Mouse (Mus musculus) limb, embryonic 14.5 days (tissue): ENCODE measurements around the gene Zfp646. TPM values are rescaled to one million over a fixed set of nuclear protein-coding genes. Genes with fewer than 3 reads are reported as not detected.

ENCODE experiments used
- ATAC-seq: fragments of 200-750 bp; cut with Nextera tagmentation; 2 replicates; pipeline ENCODE4 v1.8.0; 2017; ENCODE audit warnings: low read depth, moderate number of reproducible peaks, moderate TSS enrichment; ENCODE audit not compliant: low FRiP score
- DNase-seq: peaks from one replicate; pipeline ENCODE4 v3.0.0-alpha.2; 2015; ENCODE audit warnings: low spot score
- H3K27ac ChIP-seq: fragments of 300-500 bp; sonication (generic); replicated peaks from 2 replicates; pipeline ENCODE4 v1.5.1; 2014; ENCODE audit warnings: low read depth, mild to moderate bottlenecking, low read length, moderate library complexity, mixed read lengths
- H3K27me3 ChIP-seq: fragments of 300-500 bp; sonication (generic); 2 replicates; pipeline ENCODE4 v1.6.1; 2014; ENCODE audit warnings: low read length, mixed read lengths; ENCODE audit not compliant: control insufficient read depth, insufficient read depth
- H3K36me3 ChIP-seq: fragments of 300-500 bp; sonication (generic); 2 replicates; pipeline ENCODE4 v1.6.1; 2014; ENCODE audit warnings: mild to moderate bottlenecking, low read length, moderate library complexity, mixed read lengths; ENCODE audit not compliant: control insufficient read depth, insufficient read depth
- H3K4me1 ChIP-seq: fragments of 300-500 bp; sonication (generic); 2 replicates; pipeline ENCODE4 v1.6.1; 2014; ENCODE audit warnings: antibody characterized with exemption, low read length, mixed read lengths; ENCODE audit not compliant: control insufficient read depth, insufficient read depth
- H3K4me2 ChIP-seq: fragments of 300-500 bp; sonication (generic); replicated peaks from 2 replicates; pipeline ENCODE4 v1.6.1; 2014; ENCODE audit warnings: low read depth, mild to moderate bottlenecking, low read length, moderate library complexity; ENCODE audit not compliant: severe bottlenecking
- H3K4me3 ChIP-seq: fragments of 300-500 bp; sonication (generic); replicated peaks from 2 replicates; pipeline ENCODE4 v1.5.1; 2014; ENCODE audit warnings: low read length
- H3K9ac ChIP-seq: fragments of 300-500 bp; sonication (generic); 2 replicates; pipeline ENCODE4 v1.6.1; 2014; ENCODE audit warnings: mild to moderate bottlenecking, low read depth, low read length, moderate library complexity; ENCODE audit not compliant: severe bottlenecking
- H3K9me3 ChIP-seq: fragments of 300-500 bp; sonication (generic); 2 replicates; pipeline ENCODE4 v1.6.1; 2016; ENCODE audit warnings: low read length; ENCODE audit not compliant: control insufficient read depth
- POLR2A ChIP-seq: fragments of 200-500 bp; IDR thresholded peaks from 2 replicates; pipeline ENCODE4 v1.8.0; 2012; ENCODE audit warnings: inconsistent platforms, mild to moderate bottlenecking, moderate library complexity, borderline replicate concordance; ENCODE audit not compliant: insufficient read depth, insufficient read length; ENCODE audit errors: extremely low read depth
- WGBS: fragments of 180-500 bp; shearing (Covaris S2); extraction: QIAGEN DNeasy Blood & Tissue Kit; methylation state at CpG from one replicate; pipeline ENCODE4 v1.1.7; 2014; 5-methylcytosine and 5-hydroxymethylcytosine counted together
- polyA plus RNA-seq, 2 experiments: library from polyadenylated mRNA; depleted of rRNA in 1 of 2; stranded (reverse) in 1 of 2; unstranded in 1 of 2; fragments of >200 nt; fragmentation: Nextera tagmentation in 1 of 2; extraction: Ambion mirVana in 1 of 2; gene quantifications; 2 replicates each; pipeline versions ENCODE4 v1.2.1 to v1.2.3; 2012 to 2014

Zfp646 gene
- polyA plus RNA-seq, 2 experiments = 12.4 to 19.1 TPM

- Histone ChIP-seq H3K9ac (peak within 1 kb of the TSS; percentile 62), H3K4me1 (0 out of 2 replicates have a peak, but pooled peaks cover 6% of the 10 kb centered on the region), H3K9me3 (no peaks in the 10 kb centered on the region), H3K27me3 (no peaks in the 10 kb centered on the region), H3K27ac (peak within 1 kb of the TSS; percentile 81), H3K36me3 (peaks cover 54% of the 10 kb centered on the region), H3K4me3 (peak within 1 kb of the TSS; percentile 58), H3K4me2 (peak within 1 kb of the TSS; percentile 67)
- 2% methylated on average over 40 of the region's 40 CpGs for WGBS
- ATAC-seq (peak; percentile 95), DNase-seq (peak; percentile 93)
- peak; percentile 62; the same call in 1 of the 2 replicates for TF ChIP-seq POLR2A
These were observed 36.3 kb downstream of the Zfp646 start, which contains the start of gene Kat8 for GRCm38 (mm10) chr7:127912190-127912871. Gene Kat8, plus strand, starts transcription at chr7:127912516.

- Histone ChIP-seq H3K36me3 (peaks cover 53% of the 10 kb centered on the region), H3K9me3 (no peaks in the 10 kb centered on the region), H3K4me3 (peak overlapping the region; percentile 58), H3K27ac (peak overlapping the region; percentile 81; the same call in 1 of the 2 replicates), H3K27me3 (no peaks in the 10 kb centered on the region), H3K9ac (peak overlapping the region; percentile 62), H3K4me2 (peak overlapping the region; percentile 67), H3K4me1 (0 out of 2 replicates have a peak, but pooled peaks cover 6% of the 10 kb centered on the region)
- ATAC-seq = no peak
- 29% methylated on average over 4 of the region's 4 CpGs for WGBS
- TF ChIP-seq POLR2A = no peak
- no peak for DNase-seq
These were observed 36.9 kb downstream of the Zfp646 start for GRCm38 (mm10) chr7:127912938-127913337.

GRCm38 (mm10) chr7:127915293-127915692, 39.3 kb downstream of the Zfp646 start:
- Histone ChIP-seq H3K4me3 (no peak overlapping the region), H3K9me3 (no peaks in the 10 kb centered on the region), H3K27me3 (no peaks in the 10 kb centered on the region), H3K4me1 (0 out of 2 replicates have a peak, but pooled peaks cover 6% of the 10 kb centered on the region), H3K4me2 (no peak overlapping the region), H3K27ac (no peak overlapping the region), H3K9ac (no peak overlapping the region), H3K36me3 (peaks cover 37% of the 10 kb centered on the region)
- no peak for TF ChIP-seq POLR2A
- ATAC-seq (no peak), DNase-seq (no peak)
- 86% methylated on average over 12 of the region's 12 CpGs for WGBS

- H3K4me1 ChIP-seq = 0 out of 2 replicates have a peak, but pooled peaks cover 1% of the 10 kb centered on the region
- H3K9ac ChIP-seq = no peak overlapping the region
- ATAC-seq (no peak), DNase-seq (no peak)
- WGBS = 58% methylated on average over 3 of the region's 3 CpGs
- no peaks in the 10 kb centered on the region for H3K9me3 ChIP-seq
- H3K27me3 ChIP-seq = no peaks in the 10 kb centered on the region
- no peak for TF ChIP-seq POLR2A
- no peak overlapping the region for H3K27ac ChIP-seq
- H3K4me3 ChIP-seq = no peak overlapping the region
- no peak overlapping the region for H3K4me2 ChIP-seq
- H3K36me3 ChIP-seq = peaks cover 51% of the 10 kb centered on the region
These were observed 42.2 kb downstream of the Zfp646 start for GRCm38 (mm10) chr7:127918203-127918602.

GRCm38 (mm10) chr7:127919290-127919689, 43.3 kb downstream of the Zfp646 start:
- Histone ChIP-seq H3K4me3 (no peak overlapping the region), H3K4me2 (no peak overlapping the region), H3K4me1 (no peaks in the 10 kb centered on the region), H3K27me3 (no peaks in the 10 kb centered on the region), H3K36me3 (peaks cover 59% of the 10 kb centered on the region), H3K9ac (no peak overlapping the region), H3K9me3 (no peaks in the 10 kb centered on the region), H3K27ac (no peak overlapping the region)
- DNase-seq (no peak), ATAC-seq (no peak)
- TF ChIP-seq POLR2A = no peak
- 76% methylated on average over 7 of the region's 7 CpGs for WGBS
